In genomic region chr4:149572851-149573250, GRCm38 (mm10) we compare ENCODE assay signal across 14 mouse cellular contexts. TPM values are rescaled to one million over a fixed set of nuclear protein-coding genes. Genes with fewer than 3 reads are reported as not detected.
DNase-seq lines count a peak whose midpoint lies in the region; ATAC-seq lines count a peak whose summit lies in the region.
"Had no signal": no experiment of that assay in that cellular context is flagged by ENCODE, and none has a peak within 500 bp of the region (broad histone marks: within the 10 kb centered on the region; RNA-seq: fewer than 3 reads in every experiment).

No protein-coding gene starts in this region.

- H3K9ac ChIP-seq in lung, embryonic 16.5 days (ENCODE audit: low read length): peak overlapping the region; percentile 42
- H3K9ac ChIP-seq: intestine, embryonic 15.5 days; liver, embryonic 14.5 days had no signal

- no peaks in the 10 kb centered on the region for H3K27me3 ChIP-seq in lung, embryonic 16.5 days (ENCODE audit: control insufficient read depth, insufficient read depth, low read depth, low read length)
- H3K27me3 ChIP-seq: intestine, embryonic 15.5 days had no signal

- 36% methylated on average over 8 of the region's 8 CpGs for WGBS in lung, embryonic 16.5 days

- no peaks in the 10 kb centered on the region for H3K9me3 ChIP-seq in lung, embryonic 16.5 days (ENCODE audit: control insufficient read depth, low read length)
- H3K9me3 ChIP-seq: intestine, embryonic 15.5 days had no signal

- no peak overlapping the region for H3K4me3 ChIP-seq in lung, embryonic 16.5 days (ENCODE audit: low read length)
- H3K4me3 ChIP-seq: intestine, embryonic 15.5 days had no signal

- H3K27ac ChIP-seq in lung, embryonic 16.5 days (ENCODE audit: low read length): peak overlapping the region; percentile 88
- H3K27ac ChIP-seq: intestine, embryonic 15.5 days; liver, embryonic 14.5 days had no signal

- intact Hi-C loops in heart, postnatal 25 days (cut with DNase I): no loop called here

- no peaks in the 10 kb centered on the region for H3K36me3 ChIP-seq in lung, embryonic 16.5 days (ENCODE audit: control insufficient read depth, insufficient read depth, low read length)
- H3K36me3 ChIP-seq: intestine, embryonic 15.5 days had no signal

- H3K4me2 ChIP-seq in lung, embryonic 16.5 days (ENCODE audit: low read depth, low read length): 0 out of 2 replicates have a peak overlapping the region, but pooled peaks have one; percentile 16
- H3K4me2 ChIP-seq: heart, embryonic 11.5 days; intestine, embryonic 15.5 days; midbrain, embryonic 11.5 days had no signal

- ATAC-seq in lung, embryonic 16.5 days (ENCODE audit: low read depth): peak; percentile 79
- ATAC-seq in inflammation-experienced regulatory T-cells, adult 6 months: no peak
- ATAC-seq: forebrain, embryonic 16.5 days; intestine, embryonic 15.5 days had no signal

- H3K4me1 ChIP-seq in lung, embryonic 16.5 days (replicated peaks; ENCODE audit: control insufficient read depth, insufficient read depth, low read length): peaks cover 45% of the 10 kb centered on the region

- DNase-seq in heart, adult 11 months: peak; percentile 93
- no peak for DNase-seq in heart, postnatal 25 days (ENCODE audit: low spot score)
- peak; percentile 67 for DNase-seq in urinary bladder, postnatal 14 days (ENCODE audit: low spot score)
- no peak for DNase-seq in urinary bladder, adult 2 months (ENCODE audit: low spot score)
- no peak for DNase-seq in adrenal gland, postnatal 14 days
- no peak for DNase-seq in neural tube, embryonic 10.5 days (ENCODE audit: extremely low spot score, low spot score)
- DNase-seq: cerebellum, adult 9-11 months had no signal

RNA-seq across cellular contexts. Expression of gene Clstn1, which starts 13.4 kb away (rescaled TPM):
- total RNA-seq in heart, postnatal 25 days (2021): 10 to 100 TPM; 80.7 to 84.0 TPM
- 28.0 and 61.1 TPM in 2 replicates for polyA plus RNA-seq in urinary bladder, adult 2 months (2012; rRNA removed)
- 13.6 and 15.3 TPM in 2 replicates for polyA plus RNA-seq in lung, embryonic 16.5 days (2015; fragmentation: Nextera tagmentation; extraction: Ambion mirVana)
- 69.1 and 76.7 TPM in 2 replicates for total RNA-seq in adrenal gland, postnatal 14 days (2021)
- 1 to 10 TPM; 5.4 to 7.5 (median 6.3) TPM for polyA plus RNA-seq in inflammation-experienced regulatory T-cells, adult 6 months (2017; shearing (Covaris generic))

RNA-seq across cellular contexts. Expression of gene Ctnnbip1, which starts 54.8 kb away (rescaled TPM):
- total RNA-seq in heart, postnatal 25 days (2021): 10 to 100 TPM; 33.0 to 35.4 TPM
- 11.7 and 12.0 TPM in 2 replicates for polyA plus RNA-seq in urinary bladder, adult 2 months (2012; rRNA removed)
- polyA plus RNA-seq in lung, embryonic 16.5 days (2015; fragmentation: Nextera tagmentation; extraction: Ambion mirVana): 57.5 and 59.7 TPM in 2 replicates
- 31.8 and 34.5 TPM in 2 replicates for total RNA-seq in adrenal gland, postnatal 14 days (2021)
- 1 to 10 TPM in 2 of 3 experiments, under 1 TPM in 1; 0.59 to 1.4 (median 1.4) TPM for polyA plus RNA-seq in inflammation-experienced regulatory T-cells, adult 6 months (2017; shearing (Covaris generic))

Comparison
In these comparisons a context has a peak if more than half of its experiments do, and no peak if none do; other contexts are left out.
1. DNase-seq: peak in heart, adult 11 months (single experiment) and urinary bladder, postnatal 14 days (single experiment); none in heart, postnatal 25 days (single experiment), urinary bladder, adult 2 months (single experiment), adrenal gland, postnatal 14 days (single experiment) and neural tube, embryonic 10.5 days (single experiment).